Mouse (Mus musculus): Measurements from ENCODE around the gene Cd2ap.

DNA sequence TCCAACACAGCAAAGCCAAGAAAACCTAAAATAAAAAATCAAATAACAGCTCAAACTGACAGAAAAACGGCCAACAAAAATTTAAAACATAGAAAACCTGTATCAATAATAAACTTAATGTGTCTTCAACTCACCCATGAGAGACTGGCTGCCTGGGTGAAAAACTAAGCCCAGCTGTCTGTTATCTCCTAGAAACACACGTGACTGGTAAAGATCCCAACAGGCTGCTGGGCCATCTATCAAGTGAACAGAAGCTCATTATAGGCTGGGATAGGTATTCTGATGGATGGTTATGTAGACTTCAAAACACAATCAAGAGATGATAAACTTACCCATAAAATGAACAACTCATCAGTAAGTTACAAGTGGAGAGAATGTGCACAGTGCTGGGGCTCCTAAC is 86.7 kb downstream of the Cd2ap start:
- TF ChIP-seq TAL1 (IDR thresholded peaks at IDR 0.05; ENCODE audit: low read length): no peak
- no peak for TF ChIP-seq GATA1 (IDR thresholded peaks at IDR 0.05; ENCODE audit: low read length)

All from erythroblast, embryonic 14.5 days (primary cell).